Mouse (Mus musculus): ENCODE measurements around the gene Xxylt1.

Xxylt1 gene

GRCm38 (mm10) chr16:30944886-30945285 lies 136.3 kb downstream of the Xxylt1 start:
- DNase-seq, result no peak

GRCm38 (mm10) chr16:30943919-30944318 lies 137.3 kb downstream of the Xxylt1 start:
- no peak for DNase-seq

- no peak for DNase-seq
These were observed 140.5 kb downstream of the Xxylt1 start for GRCm38 (mm10) chr16:30940699-30941098.

- no peak for DNase-seq
These were observed 141.3 kb downstream of the Xxylt1 start for GRCm38 (mm10) chr16:30939903-30940302.

- DNase-seq, result no peak
These were observed 142.0 kb downstream of the Xxylt1 start for GRCm38 (mm10) chr16:30939210-30939609.

GRCm38 (mm10) chr16:30938664-30939063 lies 142.6 kb downstream of the Xxylt1 start:
- peak; percentile 31 for DNase-seq

GRCm38 (mm10) chr16:30937665-30938064 lies 143.6 kb downstream of the Xxylt1 start:
- no peak for DNase-seq

GRCm38 (mm10) chr16:30936471-30936870 lies 144.8 kb downstream of the Xxylt1 start:
- no peak for DNase-seq

- no peak for DNase-seq
These were observed 145.2 kb downstream of the Xxylt1 start for GRCm38 (mm10) chr16:30936012-30936461.

- no peak for DNase-seq
These were observed 146.1 kb downstream of the Xxylt1 start for GRCm38 (mm10) chr16:30934967-30935690.

- no peak for DNase-seq
These were observed 146.9 kb downstream of the Xxylt1 start for GRCm38 (mm10) chr16:30934205-30934780.

GRCm38 (mm10) chr16:30933366-30933765 lies 147.9 kb downstream of the Xxylt1 start:
- DNase-seq, result no peak

GRCm38 (mm10) chr16:30932791-30933190 lies 148.4 kb downstream of the Xxylt1 start:
- DNase-seq, result no peak

- DNase-seq, result peak; percentile 20
These were observed 149.0 kb downstream of the Xxylt1 start for GRCm38 (mm10) chr16:30932196-30932595.

GRCm38 (mm10) chr16:30929165-30929564 lies 152.1 kb downstream of the Xxylt1 start:
- DNase-seq, result peak; percentile 28

- no peak for DNase-seq
These were observed 153.0 kb downstream of the Xxylt1 start for GRCm38 (mm10) chr16:30928076-30928750.

- no peak for DNase-seq
These were observed 155.7 kb downstream of the Xxylt1 start for GRCm38 (mm10) chr16:30925496-30925895.

- DNase-seq, result no peak
These were observed 157.3 kb downstream of the Xxylt1 start for GRCm38 (mm10) chr16:30923899-30924298.

- no peak for DNase-seq
These were observed 158.7 kb downstream of the Xxylt1 start for GRCm38 (mm10) chr16:30922548-30922947.

GRCm38 (mm10) chr16:30918866-30919265 lies 162.4 kb downstream of the Xxylt1 start:
- DNase-seq, result no peak

GRCm38 (mm10) chr16:30916931-30917330 lies 164.3 kb downstream of the Xxylt1 start:
- no peak for DNase-seq

GRCm38 (mm10) chr16:30915611-30916220 lies 165.5 kb downstream of the Xxylt1 start:
- peak; percentile 23 for DNase-seq
